Mouse (Mus musculus): ENCODE results near the gene Nwd1.

DNA sequence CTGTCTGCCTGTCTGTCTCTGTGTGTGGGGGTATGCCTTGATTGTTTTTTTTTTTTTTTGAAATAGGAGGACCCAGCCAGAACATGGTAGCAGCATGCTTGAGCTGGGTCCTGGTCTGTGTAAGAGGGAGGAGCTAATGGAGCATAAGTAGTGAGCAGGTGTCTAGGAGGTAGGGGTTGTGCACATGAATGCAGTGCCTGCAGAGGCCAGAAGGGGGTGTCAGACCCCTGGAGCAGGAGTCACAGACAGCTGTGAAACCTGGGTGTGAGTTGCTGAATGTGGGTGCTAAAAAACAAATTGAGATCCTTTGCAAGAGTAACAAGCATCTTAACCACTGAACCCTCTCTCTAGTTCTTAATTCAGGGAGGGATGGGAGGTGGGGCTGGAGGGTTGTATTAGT, 22.4 kb downstream of the Nwd1 start:
- TF ChIP-seq CTCF (IDR thresholded peaks at IDR 0.05; ENCODE audit: low read depth, low read length) (no peak), POLR2A (IDR thresholded peaks at IDR 0.05; ENCODE audit: extremely low read depth, insufficient read depth, low read length) (no peak)
